Mouse (Mus musculus): Measurements from ENCODE around the gene 6030468B19Rik. TPM values are rescaled to one million over a fixed set of nuclear protein-coding genes. Genes with fewer than 3 reads are reported as not detected.

The 6030468B19Rik gene
- 0.24 TPM in 1 of 2 replicates, not detected in the other for polyA plus RNA-seq (2014; fragmentation: Nextera tagmentation; extraction: Ambion mirVana)

- DNase-seq (ENCODE audit: low spot score) (no peak), ATAC-seq (ENCODE audit: low FRiP score) (no peak)
- H3K9me3 ChIP-seq (ENCODE audit: control insufficient read depth, low read length): no peaks in the 10 kb centered on the region
- WGBS: 63% methylated on average over 9 of the region's 9 CpGs
- no peaks in the 10 kb centered on the region for H3K4me1 ChIP-seq (replicated peaks; ENCODE audit: control insufficient read depth, insufficient read depth, low read length)
- H3K4me3 ChIP-seq (replicated peaks; ENCODE audit: low read length): no peak within 1 kb of the TSS
- H3K36me3 ChIP-seq (replicated peaks; ENCODE audit: control insufficient read depth, insufficient read depth): no peaks in the 10 kb centered on the region
- no peak within 1 kb of the TSS for H3K9ac ChIP-seq
- H3K27ac ChIP-seq: no peak within 1 kb of the TSS
- no peaks in the 10 kb centered on the region for H3K27me3 ChIP-seq (ENCODE audit: control insufficient read depth, insufficient read depth, low read length)
- no peak within 1 kb of the TSS for H3K4me2 ChIP-seq (replicated peaks)
These were observed at the start of gene 6030468B19Rik for GRCm38 (mm10) chr11:117797511-117798159. Gene 6030468B19Rik, plus strand, starts transcription at chr11:117797660.

GRCm38 (mm10) chr11:117748628-117749027, 48.8 kb upstream of the 6030468B19Rik start:
- H3K36me3 ChIP-seq (replicated peaks; ENCODE audit: control insufficient read depth, insufficient read depth): peaks cover 100% of the 10 kb centered on the region
- no peak for DNase-seq (ENCODE audit: low spot score)
- no peaks in the 10 kb centered on the region for H3K4me1 ChIP-seq (replicated peaks; ENCODE audit: control insufficient read depth, insufficient read depth, low read length)
- ATAC-seq (ENCODE audit: low FRiP score): no peak
- no peak overlapping the region for H3K4me2 ChIP-seq (replicated peaks)
- no peak overlapping the region for H3K4me3 ChIP-seq (replicated peaks; ENCODE audit: low read length)
- WGBS: 86% methylated on average over 4 of the region's 4 CpGs
- no peak overlapping the region for H3K9ac ChIP-seq
- no peak overlapping the region for H3K27ac ChIP-seq
- no peaks in the 10 kb centered on the region for H3K27me3 ChIP-seq (ENCODE audit: control insufficient read depth, insufficient read depth, low read length)
- no peaks in the 10 kb centered on the region for H3K9me3 ChIP-seq (ENCODE audit: control insufficient read depth, low read length)

- peaks cover 100% of the 10 kb centered on the region for H3K36me3 ChIP-seq (replicated peaks; ENCODE audit: control insufficient read depth, insufficient read depth)
- no peak overlapping the region for H3K9ac ChIP-seq
- ATAC-seq (ENCODE audit: low FRiP score): no peak
- 94% methylated on average over 10 of the region's 10 CpGs for WGBS
- H3K27me3 ChIP-seq (ENCODE audit: control insufficient read depth, insufficient read depth, low read length): no peaks in the 10 kb centered on the region
- no peak overlapping the region for H3K27ac ChIP-seq
- no peak overlapping the region for H3K4me3 ChIP-seq (replicated peaks; ENCODE audit: low read length)
- no peak for DNase-seq (ENCODE audit: low spot score)
- no peaks in the 10 kb centered on the region for H3K4me1 ChIP-seq (replicated peaks; ENCODE audit: control insufficient read depth, insufficient read depth, low read length)
- H3K9me3 ChIP-seq (ENCODE audit: control insufficient read depth, low read length): no peaks in the 10 kb centered on the region
- H3K4me2 ChIP-seq (replicated peaks): no peak overlapping the region
These were observed 48.0 kb upstream of the 6030468B19Rik start for GRCm38 (mm10) chr11:117749414-117749813.

- no peak overlapping the region for H3K4me3 ChIP-seq (replicated peaks; ENCODE audit: low read length)
- ATAC-seq (ENCODE audit: low FRiP score) (no peak), DNase-seq (ENCODE audit: low spot score) (no peak)
- no peak overlapping the region for H3K27ac ChIP-seq
- 89% methylated on average over 6 of the region's 6 CpGs for whole genome bisulfite sequencing
- H3K27me3 ChIP-seq (ENCODE audit: control insufficient read depth, insufficient read depth, low read length): no peaks in the 10 kb centered on the region
- no peak overlapping the region for H3K9ac ChIP-seq
- no peaks in the 10 kb centered on the region for H3K4me1 ChIP-seq (replicated peaks; ENCODE audit: control insufficient read depth, insufficient read depth, low read length)
- H3K4me2 ChIP-seq (replicated peaks): no peak overlapping the region
- peaks cover 100% of the 10 kb centered on the region for H3K36me3 ChIP-seq (replicated peaks; ENCODE audit: control insufficient read depth, insufficient read depth)
- no peaks in the 10 kb centered on the region for H3K9me3 ChIP-seq (ENCODE audit: control insufficient read depth, low read length)
These were observed 45.9 kb upstream of the 6030468B19Rik start for GRCm38 (mm10) chr11:117751544-117751943.

- no peak overlapping the region for H3K27ac ChIP-seq
These were observed 41.6 kb upstream of the 6030468B19Rik start for GRCm38 (mm10) chr11:117755891-117756290.

GRCm38 (mm10) chr11:117759267-117759666, 38.2 kb upstream of the 6030468B19Rik start:
- ATAC-seq (ENCODE audit: low FRiP score) (no peak), DNase-seq (ENCODE audit: low spot score) (no peak)
- 92% methylated on average over 10 of the region's 10 CpGs for WGBS

More at GRCm38 (mm10) chr11:117755891-117756290, 41.6 kb upstream of the 6030468B19Rik start:
- peaks cover 100% of the 10 kb centered on the region for H3K36me3 ChIP-seq (replicated peaks; ENCODE audit: control insufficient read depth, insufficient read depth)
- H3K9ac ChIP-seq: no peak overlapping the region
- ATAC-seq (ENCODE audit: low FRiP score): no peak
- no peak overlapping the region for H3K4me3 ChIP-seq (replicated peaks; ENCODE audit: low read length)
- no peak overlapping the region for H3K4me2 ChIP-seq (replicated peaks)
- no peaks in the 10 kb centered on the region for H3K27me3 ChIP-seq (ENCODE audit: control insufficient read depth, insufficient read depth, low read length)
- WGBS: 98% methylated on average over 7 of the region's 7 CpGs
- H3K4me1 ChIP-seq (replicated peaks; ENCODE audit: control insufficient read depth, insufficient read depth, low read length): no peaks in the 10 kb centered on the region
- H3K9me3 ChIP-seq (ENCODE audit: control insufficient read depth, low read length): no peaks in the 10 kb centered on the region
- no peak for DNase-seq (ENCODE audit: low spot score)

GRCm38 (mm10) chr11:117760374-117761119, 36.9 kb upstream of the 6030468B19Rik start:
- peaks cover 99% of the 10 kb centered on the region for H3K36me3 ChIP-seq (replicated peaks; ENCODE audit: control insufficient read depth, insufficient read depth)
- H3K4me1 ChIP-seq (replicated peaks; ENCODE audit: control insufficient read depth, insufficient read depth, low read length): no peaks in the 10 kb centered on the region
- WGBS: 90% methylated on average over 26 of the region's 26 CpGs
- no peak for ATAC-seq (ENCODE audit: low FRiP score)
- no peaks in the 10 kb centered on the region for H3K27me3 ChIP-seq (ENCODE audit: control insufficient read depth, insufficient read depth, low read length)
- no peak overlapping the region for H3K4me3 ChIP-seq (replicated peaks; ENCODE audit: low read length)
- no peak overlapping the region for H3K27ac ChIP-seq
- no peak for DNase-seq (ENCODE audit: low spot score)
- no peak overlapping the region for H3K9ac ChIP-seq
- H3K9me3 ChIP-seq (ENCODE audit: control insufficient read depth, low read length): no peaks in the 10 kb centered on the region
- H3K4me2 ChIP-seq (replicated peaks): no peak overlapping the region

More at GRCm38 (mm10) chr11:117759267-117759666, 38.2 kb upstream of the 6030468B19Rik start:
- no peak overlapping the region for H3K9ac ChIP-seq
- H3K27ac ChIP-seq: no peak overlapping the region
- no peaks in the 10 kb centered on the region for H3K27me3 ChIP-seq (ENCODE audit: control insufficient read depth, insufficient read depth, low read length)
- no peaks in the 10 kb centered on the region for H3K4me1 ChIP-seq (replicated peaks; ENCODE audit: control insufficient read depth, insufficient read depth, low read length)
- H3K9me3 ChIP-seq (ENCODE audit: control insufficient read depth, low read length): no peaks in the 10 kb centered on the region
- no peak overlapping the region for H3K4me2 ChIP-seq (replicated peaks)
- no peak overlapping the region for H3K4me3 ChIP-seq (replicated peaks; ENCODE audit: low read length)
- H3K36me3 ChIP-seq (replicated peaks; ENCODE audit: control insufficient read depth, insufficient read depth): peaks cover 99% of the 10 kb centered on the region

GRCm38 (mm10) chr11:117761801-117762200, 35.7 kb upstream of the 6030468B19Rik start:
- DNase-seq (ENCODE audit: low spot score) (no peak), ATAC-seq (ENCODE audit: low FRiP score) (no peak)
- Histone ChIP-seq H3K9me3 (ENCODE audit: control insufficient read depth, low read length) (no peaks in the 10 kb centered on the region), H3K4me2 (replicated peaks) (no peak overlapping the region), H3K27me3 (ENCODE audit: control insufficient read depth, insufficient read depth, low read length) (no peaks in the 10 kb centered on the region), H3K9ac (no peak overlapping the region), H3K36me3 (replicated peaks; ENCODE audit: control insufficient read depth, insufficient read depth) (peaks cover 98% of the 10 kb centered on the region), H3K27ac (no peak overlapping the region), H3K4me3 (replicated peaks; ENCODE audit: low read length) (no peak overlapping the region), H3K4me1 (replicated peaks; ENCODE audit: control insufficient read depth, insufficient read depth, low read length) (no peaks in the 10 kb centered on the region)
- 92% methylated on average over 13 of the region's 13 CpGs for WGBS

- whole genome bisulfite sequencing: 89% methylated on average over 12 of the region's 12 CpGs
- Histone ChIP-seq H3K9me3 (ENCODE audit: control insufficient read depth, low read length) (no peaks in the 10 kb centered on the region), H3K36me3 (replicated peaks; ENCODE audit: control insufficient read depth, insufficient read depth) (peaks cover 97% of the 10 kb centered on the region), H3K27ac (no peak overlapping the region), H3K4me1 (replicated peaks; ENCODE audit: control insufficient read depth, insufficient read depth, low read length) (no peaks in the 10 kb centered on the region), H3K4me2 (replicated peaks) (no peak overlapping the region), H3K27me3 (ENCODE audit: control insufficient read depth, insufficient read depth, low read length) (no peaks in the 10 kb centered on the region), H3K9ac (no peak overlapping the region), H3K4me3 (replicated peaks; ENCODE audit: low read length) (no peak overlapping the region)
- ATAC-seq (ENCODE audit: low FRiP score) (no peak), DNase-seq (ENCODE audit: low spot score) (no peak)
These were observed 35.2 kb upstream of the 6030468B19Rik start for GRCm38 (mm10) chr11:117762246-117762645.
